Comparison of ENCODE assay signal across 29 mouse cellular contexts in the genomic region with DNA sequence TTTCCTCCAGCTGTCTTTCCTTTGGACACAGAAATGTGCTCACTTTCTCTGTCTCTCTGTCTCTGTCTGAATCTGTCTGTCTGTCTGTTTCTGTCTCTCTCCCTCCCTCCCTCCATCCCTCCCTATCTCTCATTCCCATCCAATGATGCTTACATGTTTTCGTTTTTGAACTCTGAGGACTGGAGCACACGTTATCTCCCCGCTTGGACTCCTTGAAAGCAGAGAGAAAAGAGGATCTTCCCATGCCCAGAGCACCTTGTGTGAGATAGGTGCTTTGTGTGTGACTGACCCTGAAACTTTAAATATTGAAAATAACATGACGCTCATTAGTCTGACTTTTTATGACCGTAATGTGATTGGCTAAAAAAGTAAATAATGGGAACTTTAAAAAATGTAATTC. TPM values are rescaled to one million over a fixed set of nuclear protein-coding genes. Genes with fewer than 3 reads are reported as not detected.
DNase-seq lines count a peak whose midpoint lies in the region; ATAC-seq and TF ChIP-seq lines count a peak whose summit lies in the region.
"Had no signal": no experiment of that assay in that cellular context is flagged by ENCODE, and none has a peak within 500 bp of the region (broad histone marks: within the 10 kb centered on the region; RNA-seq: fewer than 3 reads in every experiment).

No protein-coding gene starts in this region.

- no peak; a peak in 1 of 4 replicates for TF ChIP-seq EP300 in MEL (IDR thresholded peaks at IDR 0.05; ENCODE audit: low read depth in 1 of 2, low read length in 2 of 2)

- peak overlapping the region; percentile 90; the same call in 1 of the 2 replicates for H3K27ac ChIP-seq in heart, embryonic 10.5 days
- H3K27ac ChIP-seq in heart, embryonic 13.5 days (replicated peaks) = peak overlapping the region; percentile 34
- H3K27ac ChIP-seq in MEL (ENCODE audit: control insufficient read depth, low read depth, low read length) = peak overlapping the region; percentile 0; the same call in 1 of the 2 replicates
- H3K27ac ChIP-seq in intestine, embryonic 15.5 days = peak overlapping the region; percentile 29; the same call in 1 of the 2 replicates
- H3K27ac ChIP-seq: embryonic facial prominence, embryonic 10.5 days; embryonic facial prominence, embryonic 13.5 days; forebrain, embryonic 12.5 days; forebrain, embryonic 15.5 days; hindbrain, embryonic 12.5 days; hindbrain, embryonic 15.5 days; kidney, embryonic 15.5 days had no signal

- ATAC-seq in heart, embryonic 13.5 days (ENCODE audit: extremely low read depth, insufficient number of reproducible peaks, low FRiP score, low TSS enrichment) = no peak
- no peak for ATAC-seq in intestine, embryonic 15.5 days
- ATAC-seq: forebrain, embryonic 15.5 days had no signal

- WGBS in heart, embryonic 10.5 days = 80% methylated on average over 5 of the region's 5 CpGs
- 73% methylated on average over 5 of the region's 5 CpGs for WGBS in heart, embryonic 13.5 days
- WGBS in intestine, embryonic 15.5 days = 69% methylated on average over 5 of the region's 5 CpGs

- no peak for TF ChIP-seq RAD21 in MEL (IDR thresholded peaks at IDR 0.05; ENCODE audit: low read depth, low read length)

- no peak overlapping the region for H3K9ac ChIP-seq in heart, embryonic 13.5 days
- H3K9ac ChIP-seq in MEL (ENCODE audit: control insufficient read depth, low read depth, low read length, poor library complexity, severe bottlenecking) = no peak overlapping the region
- H3K9ac ChIP-seq in intestine, embryonic 15.5 days = no peak overlapping the region
- H3K9ac ChIP-seq: embryonic facial prominence, embryonic 13.5 days; forebrain, embryonic 12.5 days; forebrain, embryonic 15.5 days; hindbrain, embryonic 12.5 days; hindbrain, embryonic 15.5 days; kidney, embryonic 15.5 days had no signal

- TF ChIP-seq POLR2A in MEL (IDR thresholded peaks at IDR 0.05; ENCODE audit: control insufficient read depth in 1 of 2, insufficient read depth in 1 of 2, low read depth in 1 of 2, low read length in 2 of 2, poor library complexity in 1 of 2) = no peak

- H3K27me3 ChIP-seq in heart, embryonic 10.5 days (ENCODE audit: insufficient read depth, poor library complexity, severe bottlenecking) = no peaks in the 10 kb centered on the region
- H3K27me3 ChIP-seq in heart, embryonic 13.5 days (replicated peaks) = no peaks in the 10 kb centered on the region
- H3K27me3 ChIP-seq in MEL (ENCODE audit: control insufficient read depth in 1 of 2, insufficient read depth in 2 of 2, low read length in 2 of 2) = no peaks in the 10 kb centered on the region
- H3K27me3 ChIP-seq in intestine, embryonic 15.5 days (replicated peaks) = no peaks in the 10 kb centered on the region
- H3K27me3 ChIP-seq: CH12.LX; embryonic facial prominence, embryonic 13.5 days; forebrain, embryonic 12.5 days; forebrain, embryonic 15.5 days; hindbrain, embryonic 12.5 days; hindbrain, embryonic 15.5 days; kidney, embryonic 15.5 days had no signal

- no peaks in the 10 kb centered on the region for H3K79me2 ChIP-seq in MEL (ENCODE audit: control insufficient read depth, insufficient read depth, low read length, poor library complexity)

- H3K9me3 ChIP-seq in heart, embryonic 10.5 days = no peaks in the 10 kb centered on the region
- H3K9me3 ChIP-seq in heart, embryonic 13.5 days = no peaks in the 10 kb centered on the region
- H3K9me3 ChIP-seq in MEL (replicated peaks; ENCODE audit: insufficient read depth, low read length) = no peaks in the 10 kb centered on the region
- H3K9me3 ChIP-seq in intestine, embryonic 15.5 days = no peaks in the 10 kb centered on the region
- H3K9me3 ChIP-seq: embryonic facial prominence, embryonic 10.5 days; embryonic facial prominence, embryonic 13.5 days; forebrain, embryonic 12.5 days; forebrain, embryonic 15.5 days; G1E; hindbrain, embryonic 12.5 days; hindbrain, embryonic 15.5 days; kidney, embryonic 15.5 days had no signal

- no peak for DNase-seq in heart, embryonic 10.5 days (ENCODE audit: low spot score)
- no peak for DNase-seq in heart, adult 18-20 months
- no peak for DNase-seq in heart, adult 8-10 months (ENCODE audit: low spot score)
- peak; percentile 58 for DNase-seq in MEL (ENCODE audit: low read depth, low spot score)
- no peak for DNase-seq in spleen, postnatal 36 days (ENCODE audit: low spot score in 2 of 2)
- no peak for DNase-seq in cerebellum, postnatal 4 days (ENCODE audit: low spot score in 2 of 2)
- DNase-seq: adrenal gland, adult 2 months; adrenal gland, postnatal 14 days; B cell, adult 2 months; cerebellum, adult 11 months; cerebellum, adult 2 months; cerebellum, adult 9-11 months; cerebellum, postnatal 25 days; embryo, embryonic 11 days; gastrocnemius, postnatal 25 days; kidney, adult 11 months; kidney, adult 8-10 months had no signal

- no peak overlapping the region for H3K4me2 ChIP-seq in heart, embryonic 13.5 days
- no peak overlapping the region for H3K4me2 ChIP-seq in intestine, embryonic 15.5 days (replicated peaks)
- H3K4me2 ChIP-seq: embryonic facial prominence, embryonic 13.5 days; forebrain, embryonic 12.5 days; forebrain, embryonic 15.5 days; hindbrain, embryonic 12.5 days; hindbrain, embryonic 15.5 days; kidney, embryonic 15.5 days had no signal

- H3K4me3 ChIP-seq in heart, embryonic 10.5 days = no peak overlapping the region
- H3K4me3 ChIP-seq in heart, embryonic 13.5 days = no peak overlapping the region
- H3K4me3 ChIP-seq in MEL (ENCODE audit: control insufficient read depth in 1 of 2, insufficient read depth in 1 of 2, low read depth in 2 of 2, low read length in 2 of 2) = peak overlapping the region in 1 of 2 experiments; percentile 9; a peak in 2 of 4 replicates
- no peak overlapping the region for H3K4me3 ChIP-seq in intestine, embryonic 15.5 days (replicated peaks)
- H3K4me3 ChIP-seq: embryonic facial prominence, embryonic 10.5 days; embryonic facial prominence, embryonic 13.5 days; erythroblast, embryonic 14.5 days; forebrain, embryonic 12.5 days; forebrain, embryonic 15.5 days; hindbrain, embryonic 12.5 days; hindbrain, embryonic 15.5 days; kidney, embryonic 15.5 days had no signal

- no peak for TF ChIP-seq CTCF in MEL (IDR thresholded peaks at IDR 0.05 in 2 of 3, conservative IDR thresholded peaks at IDR 0.05 in 1 of 3; ENCODE audit: control insufficient read depth in 1 of 3, insufficient read depth in 1 of 3, low read depth in 2 of 3, low read length in 3 of 3, poor library complexity in 1 of 3, severe bottlenecking in 1 of 3)

- H3K36me3 ChIP-seq in heart, embryonic 10.5 days = no peaks in the 10 kb centered on the region
- H3K36me3 ChIP-seq in heart, embryonic 13.5 days = no peaks in the 10 kb centered on the region
- peaks cover 0 to 53% of the 10 kb centered on the region in 2 experiments; a peak in 2 of 4 replicates for H3K36me3 ChIP-seq in MEL (ENCODE audit: control insufficient read depth in 1 of 2, insufficient read depth in 2 of 2, low read length in 2 of 2)
- no peaks in the 10 kb centered on the region for H3K36me3 ChIP-seq in intestine, embryonic 15.5 days
- H3K36me3 ChIP-seq: embryonic facial prominence, embryonic 10.5 days; embryonic facial prominence, embryonic 13.5 days; forebrain, embryonic 12.5 days; forebrain, embryonic 15.5 days; hindbrain, embryonic 12.5 days; hindbrain, embryonic 15.5 days; kidney, embryonic 15.5 days had no signal

- peaks cover 52% of the 10 kb centered on the region for H3K4me1 ChIP-seq in heart, embryonic 10.5 days
- peaks cover 52% of the 10 kb centered on the region for H3K4me1 ChIP-seq in heart, embryonic 13.5 days
- peaks cover 52 to 56% of the 10 kb centered on the region in 2 experiments for H3K4me1 ChIP-seq in MEL (ENCODE audit: control insufficient read depth in 1 of 2, insufficient read depth in 2 of 2, low read length in 2 of 2)
- H3K4me1 ChIP-seq in intestine, embryonic 15.5 days (replicated peaks) = peaks cover 8% of the 10 kb centered on the region; the same call in 1 of the 2 replicates

TF ChIP-seq in MEL, 35 proteins besides CTCF, POLR2A, EP300 and RAD21:
- peak; percentile 52; the same call in 1 of the 2 replicates for TF ChIP-seq TBP (IDR thresholded peaks at IDR 0.05; ENCODE audit: low read depth, low read length)
- TF ChIP-seq JUND (IDR thresholded peaks at IDR 0.05; ENCODE audit: low read depth, low read length) = no peak
- 0 out of 2 replicates have a peak, but pooled peaks have one; percentile 24 for TF ChIP-seq MAZ (IDR thresholded peaks at IDR 0.05; ENCODE audit: low read depth, low read length)
- 0 out of 2 replicates have a peak, but pooled peaks have one; percentile 11 for TF ChIP-seq GABPA (IDR thresholded peaks at IDR 0.05; ENCODE audit: low read depth, low read length)
- TF ChIP-seq GATA1 (IDR thresholded peaks at IDR 0.05; ENCODE audit: low read depth, low read length) = peak; percentile 66
- no peak for TF ChIP-seq E2F4 (IDR thresholded peaks at IDR 0.05; ENCODE audit: borderline replicate concordance, low read depth, low read length)
- no peak for TF ChIP-seq NRF1 (IDR thresholded peaks at IDR 0.05; ENCODE audit: insufficient read depth, low read depth, low read length, poor library complexity, severe bottlenecking)

RNA-seq across cellular contexts. Expression of gene Ric1, which starts 49.1 kb away (rescaled TPM):
- polyA plus RNA-seq in heart, embryonic 10.5 days (2016; fragmentation: Nextera tagmentation; extraction: Ambion mirVana) = 6.6 and 8.9 TPM in 2 replicates
- 10 to 100 TPM; 17.5 to 17.9 TPM for total RNA-seq in heart, adult 18-20 months (2021)
- 6.5 and 6.7 TPM in 2 replicates for polyA plus RNA-seq in heart, embryonic 13.5 days (2015; fragmentation: Nextera tagmentation; extraction: Ambion mirVana)
- 10 to 100 TPM; 17.2 to 19.8 (median 18.8) TPM for total RNA-seq in heart, adult 8-10 months (2022)
- 41.0 and 43.8 TPM in 2 replicates for total RNA-seq in MEL (2012; rRNA removed)
- 10 to 100 TPM; 54.2 to 77.2 TPM for polyA plus RNA-seq in MEL (2012; ENCODE audit: insufficient read depth in 1 of 2, insufficient read length in 2 of 2, low read depth in 1 of 2, low replicate concordance in 2 of 2, missing spikeins in 1 of 2)
- 11.9 and 12.3 TPM in 2 replicates for polyA plus RNA-seq in intestine, embryonic 15.5 days (2015; fragmentation: Nextera tagmentation; extraction: Ambion mirVana)

Comparison
In these comparisons a context has a peak if more than half of its experiments do, and no peak if none do; other contexts are left out.
1. H3K27ac ChIP-seq: peak in every context shown above with its lines; median percentile 90 in heart, embryonic 10.5 days; 34 in heart, embryonic 13.5 days; 29 in intestine, embryonic 15.5 days; 0 in MEL.